12 mouse cellular contexts compared by ENCODE assay signal in genomic region chr6:22157461-22157860, GRCm38 (mm10).
DNase-seq lines count a peak whose midpoint lies in the region; ATAC-seq and TF ChIP-seq lines count a peak whose summit lies in the region.
"Had no signal": no experiment of that assay in that cellular context is flagged by ENCODE, and none has a peak within 500 bp of the region (broad histone marks: within the 10 kb centered on the region; RNA-seq: fewer than 3 reads in every experiment).

No protein-coding gene starts in this region.

- H3K9me3 ChIP-seq in kidney, embryonic 15.5 days (replicated peaks), result no peaks in the 10 kb centered on the region
- H3K9me3 ChIP-seq: embryonic facial prominence, embryonic 12.5 days; hindbrain, embryonic 13.5 days had no signal

- intact Hi-C loops in gastrocnemius, postnatal 36 days (cut with DNase I), result no loop called here

- H3K36me3 ChIP-seq in kidney, adult 2 months (ENCODE audit: control insufficient read depth, insufficient read depth, low read length), result no peaks in the 10 kb centered on the region
- H3K36me3 ChIP-seq in kidney, embryonic 15.5 days, result peaks cover 14% of the 10 kb centered on the region; the same call in 1 of the 2 replicates
- H3K36me3 ChIP-seq: embryonic facial prominence, embryonic 12.5 days; hindbrain, embryonic 13.5 days had no signal

- no peak overlapping the region for H3K4me2 ChIP-seq in kidney, embryonic 15.5 days
- H3K4me2 ChIP-seq: embryonic facial prominence, embryonic 12.5 days; hindbrain, embryonic 13.5 days had no signal

- peak; percentile 72 for DNase-seq in kidney, adult 2 months
- peak; percentile 43 for DNase-seq in adrenal gland, postnatal 25 days
- peak; percentile 62 to 63 for DNase-seq in cerebellum, adult 18-20 months
- DNase-seq in gastrocnemius, postnatal 36 days, result peak; percentile 10 to 26
- no peak for DNase-seq in thymus, postnatal 0 days (ENCODE audit: low spot score)
- no peak for DNase-seq in frontal cortex, postnatal 36 days (ENCODE audit: low spot score in 2 of 2)
- no peak for DNase-seq in embryo, embryonic 11 days
- DNase-seq: layer of hippocampus, adult 9-11 months had no signal

- no peak overlapping the region for H3K4me3 ChIP-seq in kidney, adult 2 months (ENCODE audit: insufficient read depth, low read depth, low read length)
- no peak overlapping the region for H3K4me3 ChIP-seq in kidney, embryonic 15.5 days (replicated peaks)
- H3K4me3 ChIP-seq: embryonic facial prominence, embryonic 12.5 days; hindbrain, embryonic 13.5 days had no signal

- no peak for TF ChIP-seq POLR2A in kidney, adult 2 months (IDR thresholded peaks at IDR 0.05; ENCODE audit: low read depth, low read length)

- ATAC-seq in kidney, embryonic 15.5 days (replicated peaks; ENCODE audit: low FRiP score), result no peak

- H3K27me3 ChIP-seq in kidney, adult 2 months (replicated peaks; ENCODE audit: control insufficient read depth, insufficient read depth, low read length), result no peaks in the 10 kb centered on the region
- no peaks in the 10 kb centered on the region for H3K27me3 ChIP-seq in kidney, embryonic 15.5 days
- H3K27me3 ChIP-seq: embryonic facial prominence, embryonic 12.5 days; hindbrain, embryonic 13.5 days had no signal

- WGBS in kidney, adult 2 months, result 53% methylated on average over 5 of the region's 5 CpGs
- 82% methylated on average over 5 of the region's 5 CpGs for WGBS in kidney, embryonic 15.5 days

- H3K27ac ChIP-seq in kidney, adult 2 months (ENCODE audit: insufficient read depth, low read depth, low read length), result no peak overlapping the region
- H3K27ac ChIP-seq in kidney, embryonic 15.5 days, result no peak overlapping the region
- H3K27ac ChIP-seq: embryonic facial prominence, embryonic 12.5 days; hindbrain, embryonic 13.5 days; liver, embryonic 14.5 days had no signal

- H3K4me1 ChIP-seq in kidney, adult 2 months (ENCODE audit: control insufficient read depth, insufficient read depth, low read length), result no peaks in the 10 kb centered on the region
- no peaks in the 10 kb centered on the region for H3K4me1 ChIP-seq in kidney, embryonic 15.5 days
- H3K4me1 ChIP-seq: hindbrain, embryonic 13.5 days had no signal

- TF ChIP-seq CTCF in kidney, adult 2 months (conservative IDR thresholded peaks at IDR 0.05; ENCODE audit: insufficient read depth, insufficient read length, low read depth, low read length), result no peak

- no peak overlapping the region for H3K9ac ChIP-seq in kidney, embryonic 15.5 days
- H3K9ac ChIP-seq: embryonic facial prominence, embryonic 12.5 days; hindbrain, embryonic 13.5 days; liver, embryonic 14.5 days had no signal

Comparison
In these comparisons a context has a peak if more than half of its experiments do, and no peak if none do; other contexts are left out.
1. DNase-seq: peak in kidney, adult 2 months (single experiment), adrenal gland, postnatal 25 days (single experiment), cerebellum, adult 18-20 months (2 of 2) and gastrocnemius, postnatal 36 days (2 of 2); none in thymus, postnatal 0 days (single experiment), frontal cortex, postnatal 36 days (0 of 2) and embryo, embryonic 11 days (single experiment).